Mouse (Mus musculus): ENCODE measurements at regions not wholly inside any gene's neighbourhood (a gene's known extent, or its start where the extent isn't known, plus 50 kb on each side); places are given as distances from the start of the nearest gene placed in this dataset.

GRCm38 (mm10) chr10:84026798-84027197 lies 304.1 kb downstream of the 1500009L16Rik start:
- DNase-seq (ENCODE audit: low spot score), result no peak

GRCm38 (mm10) chr10:84036131-84036877 lies 313.6 kb downstream of the 1500009L16Rik start:
- DNase-seq (ENCODE audit: low spot score), result no peak

- DNase-seq (ENCODE audit: low spot score), result no peak
These were observed 326.0 kb downstream of the 1500009L16Rik start for GRCm38 (mm10) chr10:84048706-84049105.

GRCm38 (mm10) chr10:84052696-84053095 lies 330.0 kb downstream of the 1500009L16Rik start:
- DNase-seq (ENCODE audit: low spot score), result no peak

- DNase-seq (ENCODE audit: low spot score), result no peak
These were observed 332.1 kb downstream of the 1500009L16Rik start for GRCm38 (mm10) chr10:84054551-84055336.

- no peak for DNase-seq (ENCODE audit: low spot score)
These were observed 332.9 kb downstream of the 1500009L16Rik start for GRCm38 (mm10) chr10:84055402-84056167.

GRCm38 (mm10) chr10:84056323-84057169 lies 333.9 kb downstream of the 1500009L16Rik start:
- no peak for DNase-seq (ENCODE audit: low spot score)

GRCm38 (mm10) chr10:84058301-84058700 lies 335.6 kb downstream of the 1500009L16Rik start:
- DNase-seq (ENCODE audit: low spot score), result no peak

GRCm38 (mm10) chr10:84059646-84060491 lies 337.2 kb downstream of the 1500009L16Rik start:
- no peak for DNase-seq (ENCODE audit: low spot score)

- no peak for DNase-seq (ENCODE audit: low spot score)
These were observed 338.0 kb downstream of the 1500009L16Rik start for GRCm38 (mm10) chr10:84060492-84061218.

GRCm38 (mm10) chr10:84067052-84067650 lies 344.5 kb downstream of the 1500009L16Rik start:
- DNase-seq (ENCODE audit: low spot score), result no peak

GRCm38 (mm10) chr10:84069806-84070205 lies 347.1 kb downstream of the 1500009L16Rik start:
- no peak for DNase-seq (ENCODE audit: low spot score)

GRCm38 (mm10) chr10:84072866-84073483 lies 350.3 kb downstream of the 1500009L16Rik start:
- no peak for DNase-seq (ENCODE audit: low spot score)

- no peak for DNase-seq (ENCODE audit: low spot score)
These were observed 352.9 kb downstream of the 1500009L16Rik start for GRCm38 (mm10) chr10:84075581-84075980.

- DNase-seq (ENCODE audit: low spot score), result no peak
These were observed 357.6 kb downstream of the 1500009L16Rik start for GRCm38 (mm10) chr10:84080236-84080635.

GRCm38 (mm10) chr10:84081673-84082072 lies 358.7 kb downstream of the Nuak1 start:
- no peak for DNase-seq (ENCODE audit: low spot score)

GRCm38 (mm10) chr10:84087528-84087927 lies 352.9 kb downstream of the Nuak1 start:
- DNase-seq (ENCODE audit: low spot score), result no peak

- no peak for DNase-seq (ENCODE audit: low spot score)
These were observed 352.5 kb downstream of the Nuak1 start for GRCm38 (mm10) chr10:84087929-84088328.

Measured in T-cell, adult 2 months (primary cell).